Mouse (Mus musculus): ENCODE measurements around the gene Plcl1. TPM values are rescaled to one million over a fixed set of nuclear protein-coding genes. Genes with fewer than 3 reads are reported as not detected.

Gene Plcl1
- 4.4 TPM for polyA plus RNA-seq (2014; fragmentation: Illumina TruSeq; extraction: RNeasy Lipid Tissue Mini Kit (QIAGEN cat#74804); ENCODE audit: low read depth, low replicate concordance)

DNA sequence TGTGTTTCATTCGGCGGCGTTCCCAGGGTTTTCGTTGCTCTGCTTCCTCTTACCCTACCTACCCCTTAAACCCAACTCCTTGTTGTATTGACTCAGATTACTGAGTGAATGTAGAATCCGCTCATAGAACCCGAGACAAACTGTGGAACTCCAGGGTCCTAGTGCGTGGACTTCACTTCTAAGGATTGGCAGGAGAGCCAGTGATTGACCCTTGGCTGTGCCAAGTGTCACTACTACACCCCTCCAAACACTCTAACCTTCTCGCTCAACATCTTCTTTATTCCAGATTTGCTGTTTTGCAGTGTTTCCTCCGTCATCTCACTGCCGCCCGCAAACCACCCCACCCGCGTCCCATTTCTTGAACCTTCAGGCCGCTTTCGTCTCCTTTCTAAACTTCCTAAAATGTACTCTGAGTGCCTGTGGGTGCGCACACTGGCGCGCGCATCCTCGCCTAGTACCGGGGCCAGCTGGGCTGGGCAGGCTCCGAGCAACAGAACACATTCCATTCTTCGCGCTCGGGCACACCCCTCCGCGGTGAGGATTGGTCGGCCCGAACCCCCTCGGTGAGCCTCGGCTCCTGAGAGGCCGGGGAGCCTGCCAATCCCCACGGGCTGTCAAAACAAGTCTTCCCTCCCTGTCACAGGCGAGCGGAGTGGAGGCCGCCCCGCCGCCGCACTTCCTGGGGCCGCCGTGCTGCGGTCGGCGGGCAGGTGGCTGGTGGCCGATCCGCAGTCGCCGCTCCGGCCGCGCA, at the start of gene Plcl1:
Gene Plcl1, plus strand, starts transcription at position 650 of the 751 bp plus-strand sequence.

DNA sequence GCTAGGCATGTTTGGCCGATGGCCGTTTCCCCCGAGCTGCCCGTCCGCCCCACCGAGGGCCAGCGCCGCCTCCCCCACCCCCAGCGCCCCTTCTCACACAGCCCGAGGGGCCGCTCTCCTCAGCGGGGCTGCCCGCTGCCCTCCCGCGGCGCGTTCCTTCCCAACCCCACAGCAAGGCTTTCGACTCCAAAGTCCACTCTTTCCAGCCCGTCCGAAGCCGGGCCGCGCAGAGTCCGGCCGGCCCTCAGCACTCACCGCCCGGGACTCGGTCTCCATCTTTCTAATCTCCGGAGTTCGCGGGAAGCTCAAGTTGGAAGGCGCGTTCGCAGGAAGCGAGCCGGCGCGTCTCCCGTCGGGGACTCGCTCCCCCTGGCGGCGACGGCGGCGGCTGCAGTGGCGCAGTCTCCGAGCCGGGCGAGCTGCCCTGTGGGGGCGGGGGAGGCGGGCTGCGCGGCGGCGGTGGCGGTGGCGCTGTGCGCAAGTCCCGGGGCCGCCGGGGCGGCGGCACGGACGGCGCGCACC, 42.6 kb upstream of the Plcl1 start, which contains the start of gene Boll:
Gene Boll, minus strand, starts transcription at position 426 of the 522 bp plus-strand sequence.

Other genes starting within 250 kb of the Plcl1 start
- 8.6 TPM for gene Rftn2, start 179.1 kb upstream of the Plcl1 start, polyA plus RNA-seq (2014; fragmentation: Illumina TruSeq; extraction: RNeasy Lipid Tissue Mini Kit (QIAGEN cat#74804); ENCODE audit: low read depth, low replicate concordance)
- 13.3 TPM for gene Mars2, start 168.7 kb upstream of the Plcl1 start, polyA plus RNA-seq (2014; fragmentation: Illumina TruSeq; extraction: RNeasy Lipid Tissue Mini Kit (QIAGEN cat#74804); ENCODE audit: low read depth, low replicate concordance)
- not detected for gene Boll, start 42.5 kb upstream of the Plcl1 start, polyA plus RNA-seq (2014; fragmentation: Illumina TruSeq; extraction: RNeasy Lipid Tissue Mini Kit (QIAGEN cat#74804); ENCODE audit: low read depth, low replicate concordance)

Data from sigmoid colon, adult 10 weeks (tissue).